Mouse (Mus musculus) liver, embryonic 15.5 days (tissue): Measurements from ENCODE around the gene Ppargc1a. TPM values are rescaled to one million over a fixed set of nuclear protein-coding genes. Genes with fewer than 3 reads are reported as not detected.
A peak's percentile ranks its signal among the peaks of the same experiment; 100 is the strongest.

Source experiments
- ATAC-seq: fragments of 200-750 bp; cut with Nextera tagmentation; 2 replicates; pipeline ENCODE4 v1.8.0; 2017; ENCODE audit warnings: moderate number of reproducible peaks, mild to moderate bottlenecking, moderate library complexity; ENCODE audit not compliant: insufficient read depth
- H3K27ac ChIP-seq: fragments of 300-500 bp; sonication (generic); replicated peaks from 2 replicates; pipeline ENCODE4 v1.5.1; 2015; ENCODE audit warnings: mild to moderate bottlenecking, inconsistent platforms
- H3K27me3 ChIP-seq: fragments of 300-500 bp; sonication (generic); 2 replicates; pipeline ENCODE4 v1.6.1; 2015; ENCODE audit warnings: mild to moderate bottlenecking, inconsistent platforms
- H3K36me3 ChIP-seq: fragments of 300-500 bp; sonication (generic); replicated peaks from 2 replicates; pipeline ENCODE4 v1.6.1; 2015; ENCODE audit warnings: moderate library complexity, mild to moderate bottlenecking, inconsistent platforms
- H3K4me1 ChIP-seq: fragments of 300-500 bp; sonication (generic); replicated peaks from 2 replicates; pipeline ENCODE4 v1.6.1; 2015; ENCODE audit warnings: inconsistent platforms
- H3K4me2 ChIP-seq: fragments of 300-500 bp; sonication (generic); 2 replicates; pipeline ENCODE4 v1.6.1; 2015; ENCODE audit warnings: moderate library complexity, mild to moderate bottlenecking, inconsistent platforms
- H3K4me3 ChIP-seq: fragments of 300-500 bp; sonication (generic); replicated peaks from 2 replicates; pipeline ENCODE4 v1.5.1; 2015; ENCODE audit warnings: mild to moderate bottlenecking, inconsistent platforms
- H3K9ac ChIP-seq: fragments of 300-500 bp; sonication (generic); 2 replicates; pipeline ENCODE4 v1.6.1; 2015; ENCODE audit warnings: moderate library complexity, mild to moderate bottlenecking, inconsistent platforms
- H3K9me3 ChIP-seq: fragments of 300-500 bp; sonication (generic); replicated peaks from 2 replicates; pipeline ENCODE4 v1.6.1; 2016; ENCODE audit warnings: inconsistent platforms
- WGBS: fragments of 180-500 bp; shearing (Covaris S2); methylation state at CpG from one replicate; pipeline ENCODE4 v1.1.7; 2015; ENCODE audit warnings: mixed read lengths; ENCODE audit not compliant: insufficient replicate concordance; 5-methylcytosine and 5-hydroxymethylcytosine counted together
- polyA plus RNA-seq: library from polyadenylated mRNA; unstranded; fragments of >200 nt; fragmentation: Nextera tagmentation; extraction: Ambion mirVana; gene quantifications from 2 replicates; pipeline ENCODE4 v1.2.1, GENCODE M21; 2015

Gene Ppargc1a
- polyA plus RNA-seq, 1 experiment from 2014 or later: 2.7 TPM

- WGBS: 49% methylated on average over 3 of the region's 3 CpGs
- no peak for ATAC-seq
Observed at GRCm38 (mm10) chr5:51583632-51584031, 16.1 kb upstream of the Ppargc1a start.

GRCm38 (mm10) chr5:51583030-51583429 is 15.5 kb upstream of the Ppargc1a start:
- Histone ChIP-seq H3K4me2 (no peak overlapping the region), H3K9ac (no peak overlapping the region), H3K4me3 (no peak overlapping the region), H3K4me1 (no peaks in the 10 kb centered on the region), H3K27me3 (no peaks in the 10 kb centered on the region), H3K27ac (no peak overlapping the region), H3K9me3 (no peaks in the 10 kb centered on the region), H3K36me3 (no peaks in the 10 kb centered on the region)
- no peak for ATAC-seq
- 31% methylated on average over 4 of the region's 4 CpGs for WGBS

More at GRCm38 (mm10) chr5:51583632-51584031, 16.1 kb upstream of the Ppargc1a start:
- Histone ChIP-seq H3K4me3 (no peak overlapping the region), H3K27me3 (no peaks in the 10 kb centered on the region), H3K9me3 (no peaks in the 10 kb centered on the region), H3K4me1 (no peaks in the 10 kb centered on the region), H3K9ac (no peak overlapping the region), H3K36me3 (no peaks in the 10 kb centered on the region), H3K4me2 (no peak overlapping the region), H3K27ac (no peak overlapping the region)

- Histone ChIP-seq H3K9ac (no peak overlapping the region), H3K9me3 (no peaks in the 10 kb centered on the region), H3K27ac (no peak overlapping the region), H3K4me3 (no peak overlapping the region), H3K4me1 (no peaks in the 10 kb centered on the region), H3K36me3 (no peaks in the 10 kb centered on the region), H3K4me2 (no peak overlapping the region), H3K27me3 (no peaks in the 10 kb centered on the region)
- WGBS: 67% methylated on average over 5 of the region's 5 CpGs
- no peak for ATAC-seq
Observed at GRCm38 (mm10) chr5:51582618-51583017, 15.1 kb upstream of the Ppargc1a start.

- H3K27ac ChIP-seq: no peak overlapping the region
- WGBS: 47% methylated on average over 1 of the region's 1 CpGs
- no peaks in the 10 kb centered on the region for H3K9me3 ChIP-seq
- no peak overlapping the region for H3K4me2 ChIP-seq
- H3K4me1 ChIP-seq: no peaks in the 10 kb centered on the region
- no peak overlapping the region for H3K4me3 ChIP-seq
- H3K9ac ChIP-seq: no peak overlapping the region
- no peaks in the 10 kb centered on the region for H3K36me3 ChIP-seq
- no peak for ATAC-seq
- no peaks in the 10 kb centered on the region for H3K27me3 ChIP-seq
Observed at GRCm38 (mm10) chr5:51577594-51577993, 10.1 kb upstream of the Ppargc1a start.

GRCm38 (mm10) chr5:51573770-51574169 is 6.2 kb upstream of the Ppargc1a start:
- Histone ChIP-seq H3K4me1 (no peaks in the 10 kb centered on the region), H3K9ac (no peak overlapping the region), H3K27ac (no peak overlapping the region), H3K27me3 (no peaks in the 10 kb centered on the region), H3K36me3 (no peaks in the 10 kb centered on the region), H3K9me3 (no peaks in the 10 kb centered on the region), H3K4me2 (no peak overlapping the region), H3K4me3 (no peak overlapping the region)
- no peak for ATAC-seq
- WGBS: 49% methylated on average over 2 of the region's 2 CpGs

DNA sequence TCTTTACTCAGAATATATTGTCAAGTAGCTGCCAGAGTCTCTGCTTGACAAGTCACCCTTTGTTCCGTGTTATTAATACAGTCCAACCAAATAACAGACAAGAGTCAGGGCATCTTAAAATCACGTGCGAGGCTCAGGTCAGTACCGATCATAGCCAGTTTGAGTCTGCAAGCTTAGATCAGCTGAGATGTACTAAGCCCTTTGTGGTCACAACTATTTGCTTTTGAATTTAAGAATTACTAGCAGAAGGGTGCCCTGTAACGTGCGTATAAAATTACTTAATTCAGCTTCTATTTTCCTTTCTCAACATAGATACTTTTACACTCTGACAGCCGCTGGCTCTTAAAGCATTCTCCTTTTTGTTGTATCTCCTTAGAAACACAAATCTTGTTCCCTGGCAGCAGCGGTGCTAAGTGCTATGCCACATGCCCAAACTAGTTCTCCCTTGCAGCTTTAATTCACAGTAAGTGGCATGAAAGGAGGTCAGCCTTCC is 718 bp upstream of the Ppargc1a start:
- H3K4me3 ChIP-seq: no peak overlapping the region
- no peak for ATAC-seq
- H3K9me3 ChIP-seq: no peaks in the 10 kb centered on the region
- H3K36me3 ChIP-seq: no peaks in the 10 kb centered on the region
- WGBS: 68% methylated on average over 8 of the region's 8 CpGs
- H3K27me3 ChIP-seq: no peaks in the 10 kb centered on the region
- H3K4me1 ChIP-seq: no peaks in the 10 kb centered on the region
- no peak overlapping the region for H3K27ac ChIP-seq
- H3K4me2 ChIP-seq: no peak overlapping the region
- no peak overlapping the region for H3K9ac ChIP-seq

DNA sequence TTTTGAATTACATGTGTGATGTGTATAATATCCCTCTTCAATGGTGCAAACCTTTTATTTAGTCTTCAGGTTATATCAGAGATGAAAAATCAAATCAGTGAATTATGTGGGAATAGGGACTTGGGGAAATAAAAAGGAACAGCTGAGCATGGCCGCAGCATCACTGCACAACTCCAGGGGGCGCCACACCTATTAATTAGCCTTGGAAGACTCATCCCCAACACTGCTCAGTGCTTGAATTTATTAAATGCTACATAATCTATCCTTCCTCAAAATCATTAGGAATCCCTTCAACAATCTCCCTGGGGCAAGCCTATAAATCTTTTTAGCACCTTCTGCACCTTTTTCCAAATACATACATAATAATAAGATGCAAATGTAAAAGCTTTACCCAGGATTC is 1.9 kb downstream of the Ppargc1a start:
- 32% methylated on average over 2 of the region's 2 CpGs for WGBS

GRCm38 (mm10) chr5:51565038-51565437 is 2.5 kb downstream of the Ppargc1a start:
- ATAC-seq: no peak
- Histone ChIP-seq H3K36me3 (no peaks in the 10 kb centered on the region), H3K27me3 (no peaks in the 10 kb centered on the region), H3K4me3 (no peak overlapping the region), H3K9me3 (no peaks in the 10 kb centered on the region), H3K4me1 (no peaks in the 10 kb centered on the region), H3K9ac (no peak overlapping the region), H3K4me2 (no peak overlapping the region), H3K27ac (no peak overlapping the region)

More for the DNA sequence above, 1.9 kb downstream of the Ppargc1a start:
- Histone ChIP-seq H3K4me3 (no peak overlapping the region), H3K9ac (no peak overlapping the region), H3K27ac (no peak overlapping the region), H3K27me3 (no peaks in the 10 kb centered on the region), H3K4me1 (no peaks in the 10 kb centered on the region), H3K9me3 (no peaks in the 10 kb centered on the region), H3K4me2 (no peak overlapping the region), H3K36me3 (no peaks in the 10 kb centered on the region)
- ATAC-seq: no peak

DNA sequence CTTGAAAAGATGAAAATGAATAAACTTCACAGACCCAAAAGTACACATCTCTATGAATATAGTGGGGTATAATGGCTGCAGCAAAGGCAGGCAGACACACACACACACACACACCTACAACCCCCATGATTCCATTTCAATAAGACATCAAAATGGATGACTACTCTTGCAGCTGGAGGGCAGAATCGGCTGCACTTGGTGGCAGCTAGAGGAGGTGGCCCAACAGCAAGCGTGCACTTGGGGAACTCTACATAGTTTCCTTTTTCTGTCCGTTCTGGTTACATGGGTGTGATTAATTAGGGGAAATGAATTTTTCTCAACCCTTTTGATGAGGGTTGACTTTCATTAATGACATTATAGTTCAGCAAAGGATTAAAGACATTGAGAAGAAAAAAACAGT is 4.0 kb downstream of the Ppargc1a start:
- H3K4me1 ChIP-seq: no peaks in the 10 kb centered on the region
- ATAC-seq: no peak
- no peak overlapping the region for H3K4me2 ChIP-seq
- H3K36me3 ChIP-seq: no peaks in the 10 kb centered on the region
- H3K27ac ChIP-seq: no peak overlapping the region
- no peaks in the 10 kb centered on the region for H3K9me3 ChIP-seq
- no peak overlapping the region for H3K9ac ChIP-seq
- WGBS: 34% methylated on average over 3 of the region's 3 CpGs
- H3K4me3 ChIP-seq: no peak overlapping the region
- no peaks in the 10 kb centered on the region for H3K27me3 ChIP-seq

DNA sequence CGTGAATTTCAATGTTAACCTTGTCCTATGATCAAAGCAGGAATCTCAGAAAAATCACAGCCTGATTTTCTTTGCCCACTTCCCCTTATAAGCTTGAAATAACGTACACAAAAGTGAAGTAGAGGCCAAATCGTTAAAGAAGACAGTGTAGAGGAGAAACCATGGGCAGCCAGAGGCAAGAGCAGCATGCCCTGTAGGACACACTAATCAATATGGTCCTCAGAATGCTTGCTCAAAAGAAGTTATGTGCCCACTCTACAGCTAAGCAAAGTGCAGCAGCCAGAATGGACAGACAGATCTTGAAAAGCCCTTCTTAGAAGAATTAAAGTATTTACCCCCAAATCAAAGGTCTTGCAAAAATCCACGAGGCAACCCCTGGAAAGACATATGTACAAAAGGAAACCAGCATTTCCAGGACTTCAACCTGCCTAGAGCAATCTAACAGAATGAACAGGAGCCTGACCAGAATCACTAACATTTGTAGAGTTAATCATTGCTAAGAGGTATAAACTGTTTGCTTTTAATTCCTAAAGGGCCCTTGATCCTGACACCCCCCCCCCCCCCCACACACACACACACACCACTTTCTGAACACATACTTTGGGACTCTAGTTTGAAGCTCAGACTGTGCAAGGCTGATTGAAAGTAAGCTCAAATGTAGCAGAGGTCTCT is 9.8 kb downstream of the Ppargc1a start:
- Histone ChIP-seq H3K27me3 (no peaks in the 10 kb centered on the region), H3K4me1 (no peaks in the 10 kb centered on the region), H3K27ac (peak overlapping the region; percentile 51), H3K4me3 (no peak overlapping the region), H3K4me2 (no peak overlapping the region), H3K9ac (no peak overlapping the region), H3K9me3 (no peaks in the 10 kb centered on the region), H3K36me3 (no peaks in the 10 kb centered on the region)
- 21% methylated on average over 4 of the region's 4 CpGs for WGBS
- peak; percentile 72 for ATAC-seq

- Histone ChIP-seq H3K9me3 (no peaks in the 10 kb centered on the region), H3K36me3 (no peaks in the 10 kb centered on the region), H3K4me1 (no peaks in the 10 kb centered on the region), H3K9ac (no peak overlapping the region), H3K4me3 (peak overlapping the region; percentile 53), H3K27me3 (no peaks in the 10 kb centered on the region), H3K27ac (no peak overlapping the region), H3K4me2 (peak overlapping the region; percentile 49)
- 11% methylated on average over 5 of the region's 5 CpGs for WGBS
- peak; percentile 66 for ATAC-seq
Observed at GRCm38 (mm10) chr5:51553671-51554070, 13.9 kb downstream of the Ppargc1a start.

DNA sequence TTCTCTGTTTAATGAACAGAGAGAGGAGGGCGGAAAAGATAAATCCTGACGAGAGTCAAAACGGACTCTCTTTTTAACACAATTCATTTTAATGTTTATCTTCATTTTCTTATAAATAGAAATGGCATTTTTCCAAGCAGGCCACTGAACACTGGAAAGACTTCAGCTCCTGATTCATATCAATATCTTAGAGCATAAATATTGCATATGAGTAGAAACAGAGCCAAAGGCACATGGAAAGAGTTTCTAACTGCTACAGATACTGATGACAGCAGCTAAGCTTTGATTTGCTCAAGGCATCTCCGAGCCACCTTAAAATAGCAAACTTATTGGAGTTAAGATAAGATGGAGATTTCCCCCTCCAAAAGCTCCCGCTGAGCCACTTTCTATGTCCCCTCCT is 14.3 kb downstream of the Ppargc1a start:
- Histone ChIP-seq H3K4me2 (peak overlapping the region; percentile 49), H3K4me3 (peak overlapping the region; percentile 53), H3K4me1 (no peaks in the 10 kb centered on the region), H3K27ac (peak overlapping the region; percentile 42; the same call in 1 of the 2 replicates), H3K9ac (no peak overlapping the region), H3K27me3 (no peaks in the 10 kb centered on the region), H3K9me3 (no peaks in the 10 kb centered on the region), H3K36me3 (no peaks in the 10 kb centered on the region)
- WGBS: 9% methylated on average over 5 of the region's 5 CpGs
- ATAC-seq: no peak
